Mouse (Mus musculus) gastrocnemius, adult 18-20 months (tissue): Measurements from ENCODE around the gene Slc26a10. TPM values are rescaled to one million over a fixed set of nuclear protein-coding genes. Genes with fewer than 3 reads are reported as not detected.
"Not testable (repeated sequence)": the region's sequence is repeated elsewhere in the genome, so short reads cannot be mapped to it uniquely, and the experiment has no call there.

Experiments used
- DNase-seq: peaks from one replicate; pipeline ENCODE4 v3.0.0; 2021; ENCODE audit warnings: low spot score
- total RNA-seq, 2 experiments: library from RNA; stranded (reverse); gene quantifications; 2 replicates each; pipeline ENCODE4 v1.2.3; 2021

Gene Slc26a10
- total RNA-seq, 2 experiments from 2014 or later, result 1.6 to 2.9 TPM

DNA sequence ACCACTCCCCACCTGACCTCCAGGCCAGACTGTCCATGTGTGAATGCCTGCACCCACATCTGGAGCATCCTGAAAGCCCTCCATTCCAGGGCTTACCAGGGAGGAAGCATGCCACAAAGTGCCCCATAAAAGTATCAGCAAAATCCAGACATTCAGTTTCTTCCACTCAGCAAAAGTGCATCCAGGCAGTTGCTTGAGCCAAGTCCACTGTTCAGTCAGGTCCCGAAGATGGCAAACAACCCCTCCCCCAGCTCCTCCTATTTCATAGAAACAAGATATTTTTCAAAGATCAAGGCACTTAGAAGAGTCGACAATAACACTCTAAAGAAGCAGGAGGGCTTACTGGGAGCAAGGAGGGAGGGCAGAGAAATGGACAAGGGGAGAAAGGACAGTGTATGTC lies 18.0 kb upstream of the Slc26a10 start:
- DNase-seq, result no peak

DNA sequence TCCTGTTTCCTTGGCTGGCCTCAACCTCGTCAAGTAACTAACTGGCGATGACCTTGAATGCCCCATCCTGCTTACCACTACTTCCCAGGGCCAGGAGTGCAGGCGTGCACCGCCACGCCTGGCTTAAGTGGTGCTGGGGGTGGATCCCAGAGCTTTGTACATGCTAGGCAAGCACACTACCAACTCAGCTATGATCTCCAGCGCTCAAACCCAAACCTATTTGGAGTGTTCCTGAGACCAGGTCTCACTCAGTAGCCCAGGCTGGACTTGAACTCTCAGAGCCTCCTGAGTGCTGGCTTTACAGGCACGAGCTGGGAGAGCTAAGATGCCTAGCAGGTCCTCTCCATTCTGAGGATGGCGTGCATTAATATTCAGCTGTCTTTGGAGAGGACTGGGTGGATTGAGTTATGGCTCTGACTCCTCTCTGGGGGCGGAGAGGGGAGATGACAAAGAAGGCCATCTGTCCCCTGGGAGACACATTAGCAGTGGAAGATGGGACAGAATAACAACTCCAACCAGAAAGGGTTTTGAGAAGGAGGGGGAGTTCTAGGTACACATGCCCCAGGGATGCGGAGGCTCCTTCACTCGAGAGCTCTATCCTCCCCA lies 17.2 kb upstream of the Slc26a10 start:
- no peak for DNase-seq

DNA sequence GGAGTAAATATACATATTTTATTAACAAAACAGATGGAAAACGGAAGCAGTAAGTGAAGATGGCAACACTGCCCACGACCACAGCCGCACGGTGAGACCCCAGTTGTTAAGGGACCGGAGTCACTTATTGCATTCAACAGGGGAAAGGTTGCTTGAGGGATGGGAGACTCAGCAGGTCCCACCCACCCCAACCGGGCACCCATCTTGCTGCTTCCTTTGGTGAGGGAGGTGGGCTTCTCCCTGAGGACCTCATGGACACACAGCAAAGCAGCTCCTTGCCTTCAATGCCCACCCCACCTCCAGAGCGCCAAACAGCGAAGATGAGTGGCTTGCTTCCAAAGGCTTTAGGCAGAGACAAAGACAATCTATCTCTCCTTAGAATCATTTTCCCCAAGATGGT lies 16.7 kb upstream of the Slc26a10 start:
- DNase-seq, result no peak

DNA sequence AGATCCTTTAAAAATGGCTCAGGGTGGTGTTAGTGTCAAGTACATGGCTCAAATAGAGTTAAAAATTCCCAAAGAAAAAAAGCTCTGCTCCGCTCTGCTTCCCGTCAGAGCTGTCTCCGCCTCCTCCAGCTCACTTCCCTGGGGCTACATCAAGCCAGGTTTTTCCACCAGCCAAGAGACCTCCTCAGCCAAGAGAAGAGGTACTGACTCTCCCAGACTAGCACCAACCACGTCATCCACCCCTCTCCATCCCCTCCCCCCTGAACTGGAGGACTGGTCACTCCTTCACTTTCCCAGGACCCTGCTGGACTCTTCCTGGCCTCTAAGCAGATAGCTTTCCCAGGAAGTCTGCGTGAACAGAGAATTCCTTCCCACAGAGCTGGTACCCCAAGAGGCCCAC lies 15.9 kb upstream of the Slc26a10 start:
- DNase-seq, result peak; percentile 74

DNA sequence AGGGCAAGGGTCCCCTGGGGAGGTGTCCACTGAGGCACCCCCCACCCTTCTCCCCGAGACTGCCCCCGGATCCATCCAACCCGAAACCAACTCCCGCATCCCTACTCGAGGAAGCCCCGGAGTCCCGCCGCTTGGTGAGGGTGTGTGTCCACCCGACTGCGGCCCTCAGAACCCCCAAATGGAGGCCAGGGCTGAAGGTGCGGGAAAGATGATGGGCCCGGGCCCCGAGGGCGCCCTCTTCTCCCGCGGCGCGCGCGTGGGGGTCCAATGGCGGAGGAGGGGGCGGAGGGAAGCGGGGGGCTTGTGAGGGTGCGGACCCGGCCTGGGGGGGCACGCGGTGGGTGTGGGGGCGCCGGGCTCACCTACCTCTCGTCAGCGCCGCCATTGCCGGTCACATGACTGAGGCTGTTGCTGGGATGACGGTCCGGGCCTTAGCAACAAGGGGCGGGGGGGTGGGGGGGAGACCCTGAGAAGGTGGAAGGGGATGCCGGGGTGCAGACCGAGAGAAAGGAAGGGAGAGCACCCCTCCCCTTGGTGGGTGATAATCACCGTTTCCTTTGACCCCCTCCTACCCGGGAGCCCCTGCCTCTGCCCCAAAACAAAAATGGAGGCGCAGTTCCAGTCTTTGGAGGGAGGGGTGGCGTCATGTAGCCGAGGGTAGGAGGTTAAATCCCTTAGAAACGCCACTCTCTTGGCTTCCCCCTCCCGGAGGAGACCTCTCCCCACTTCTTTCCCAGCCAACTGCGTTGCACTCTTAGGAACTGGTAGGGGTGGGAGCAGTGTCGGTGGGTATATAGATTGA lies 15.1 kb upstream of the Slc26a10 start, which contains the start of gene Dtx3:
Gene Dtx3, minus strand, starts transcription at position 401 of the 802 bp plus-strand sequence.
- DNase-seq, result no peak

DNA sequence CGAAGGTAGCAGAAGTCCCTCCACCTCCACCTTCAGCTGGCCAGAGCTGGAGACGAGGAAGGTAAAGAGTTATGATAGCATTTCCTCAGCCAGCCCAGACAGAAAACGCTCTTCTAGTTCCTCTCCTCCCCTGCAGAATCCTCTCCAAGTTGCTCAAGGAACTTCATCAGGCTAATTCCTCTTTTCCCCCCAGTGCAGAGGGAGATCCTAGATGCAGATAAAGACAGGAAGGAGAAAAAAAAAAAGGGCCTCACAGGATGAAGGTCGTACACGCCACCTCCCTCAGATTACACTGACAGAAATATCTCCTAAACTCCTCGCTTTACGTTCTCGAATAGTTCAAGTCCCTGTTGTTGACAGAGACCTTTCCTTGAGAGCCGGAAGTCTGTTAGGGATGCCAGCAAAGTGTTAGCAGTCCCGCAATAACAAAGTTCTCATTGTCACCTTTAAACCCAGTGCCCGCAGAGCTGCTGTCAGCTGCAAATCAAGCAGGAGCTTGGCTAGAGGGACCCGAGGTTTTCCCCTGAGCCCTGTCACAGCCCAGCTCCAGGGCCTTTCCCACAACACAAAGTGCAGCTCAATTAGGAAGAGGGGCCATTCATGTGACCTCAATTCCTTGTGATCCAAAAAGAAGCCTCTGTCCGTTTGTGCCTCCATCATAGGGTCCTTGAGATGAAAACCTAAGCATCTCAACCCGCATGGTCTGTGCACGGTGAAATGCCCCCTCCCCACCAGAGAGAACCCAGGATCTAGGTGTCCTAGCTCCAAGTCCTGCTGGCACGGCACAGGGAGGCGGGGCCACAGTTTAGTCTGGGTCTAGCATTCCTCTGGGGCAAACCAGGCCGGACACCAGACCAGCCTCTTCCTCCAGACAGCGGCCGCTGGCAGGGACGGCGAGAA lies 14.2 kb upstream of the Slc26a10 start:
- DNase-seq, result peak; percentile 62

DNA sequence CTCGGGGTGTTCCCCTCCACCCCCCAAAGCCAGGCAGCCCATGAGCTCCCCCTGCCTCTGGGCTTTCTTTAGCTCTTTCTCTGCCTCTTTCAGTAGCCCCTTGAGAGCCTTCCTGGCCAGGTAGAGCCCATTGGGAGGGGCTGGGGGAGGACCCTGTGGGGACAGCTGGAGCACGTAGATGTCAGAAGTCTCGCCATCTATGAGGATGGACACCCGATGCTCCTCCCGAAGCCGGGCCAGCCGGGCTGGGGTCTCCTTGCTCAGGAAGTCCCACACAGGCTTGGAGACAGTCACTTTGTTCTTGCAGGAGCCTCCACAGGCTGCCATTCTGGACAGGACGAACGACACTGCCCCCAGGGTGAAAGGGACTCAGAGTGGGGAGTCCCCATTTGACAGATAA lies 12.6 kb upstream of the Slc26a10 start:
- no peak for DNase-seq

DNA sequence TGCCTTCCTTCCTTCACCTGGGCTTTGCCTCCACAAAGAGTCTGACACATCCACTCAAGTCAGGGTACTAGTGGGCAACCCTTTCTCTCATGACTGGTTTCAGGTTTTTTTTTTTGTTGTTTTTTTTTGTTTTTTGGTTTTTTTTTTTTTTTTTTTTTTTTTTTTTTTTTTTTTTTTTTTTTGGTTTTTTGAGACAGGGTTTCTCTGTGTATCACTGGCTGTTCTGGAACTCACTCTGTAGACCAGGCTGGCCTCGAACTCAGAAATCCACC lies 11.5 kb upstream of the Slc26a10 start:
- DNase-seq, result not testable (repeated sequence)

DNA sequence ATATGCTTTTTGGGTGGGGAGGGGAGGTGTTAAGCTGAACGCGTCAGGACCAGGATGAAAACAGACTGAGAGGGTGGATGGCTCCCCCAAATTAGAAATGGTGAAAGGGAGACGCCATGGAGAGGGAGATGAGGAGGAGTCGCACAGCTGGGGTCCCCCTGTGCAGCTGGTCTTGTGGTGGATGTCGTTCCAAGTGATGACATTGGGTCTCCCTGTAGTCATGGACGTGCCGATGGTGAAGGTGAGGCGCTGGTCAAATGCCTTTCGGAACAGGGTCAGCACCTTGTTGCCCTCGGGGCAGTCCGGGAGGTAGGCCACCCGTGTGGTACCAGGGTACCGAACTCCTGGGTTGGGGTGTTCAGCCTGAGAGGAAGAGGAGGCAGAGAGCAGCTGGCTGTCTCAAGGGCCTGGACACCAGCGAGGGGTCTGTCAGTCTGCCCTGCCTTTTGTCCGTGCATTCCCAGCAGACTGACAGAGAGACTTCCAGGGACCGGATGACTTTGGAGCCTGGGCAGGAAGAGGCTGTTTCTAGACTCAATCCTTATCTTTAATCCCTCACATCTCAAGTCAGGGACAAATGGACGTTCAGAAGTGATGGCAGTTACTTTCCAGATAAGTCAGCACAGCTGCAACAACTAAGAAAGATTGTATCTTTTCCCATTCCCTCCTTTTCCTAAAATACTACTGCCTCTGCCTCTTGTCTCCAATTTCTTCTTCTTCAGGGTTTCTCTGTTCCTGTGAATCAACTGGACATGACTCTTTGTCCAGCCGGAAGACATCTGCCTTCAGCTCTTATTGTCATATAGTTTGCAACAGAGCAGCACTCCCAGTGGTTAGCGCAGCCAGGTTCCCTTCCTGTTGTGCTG lies 11.0 kb upstream of the Slc26a10 start:
- DNase-seq, result no peak

DNA sequence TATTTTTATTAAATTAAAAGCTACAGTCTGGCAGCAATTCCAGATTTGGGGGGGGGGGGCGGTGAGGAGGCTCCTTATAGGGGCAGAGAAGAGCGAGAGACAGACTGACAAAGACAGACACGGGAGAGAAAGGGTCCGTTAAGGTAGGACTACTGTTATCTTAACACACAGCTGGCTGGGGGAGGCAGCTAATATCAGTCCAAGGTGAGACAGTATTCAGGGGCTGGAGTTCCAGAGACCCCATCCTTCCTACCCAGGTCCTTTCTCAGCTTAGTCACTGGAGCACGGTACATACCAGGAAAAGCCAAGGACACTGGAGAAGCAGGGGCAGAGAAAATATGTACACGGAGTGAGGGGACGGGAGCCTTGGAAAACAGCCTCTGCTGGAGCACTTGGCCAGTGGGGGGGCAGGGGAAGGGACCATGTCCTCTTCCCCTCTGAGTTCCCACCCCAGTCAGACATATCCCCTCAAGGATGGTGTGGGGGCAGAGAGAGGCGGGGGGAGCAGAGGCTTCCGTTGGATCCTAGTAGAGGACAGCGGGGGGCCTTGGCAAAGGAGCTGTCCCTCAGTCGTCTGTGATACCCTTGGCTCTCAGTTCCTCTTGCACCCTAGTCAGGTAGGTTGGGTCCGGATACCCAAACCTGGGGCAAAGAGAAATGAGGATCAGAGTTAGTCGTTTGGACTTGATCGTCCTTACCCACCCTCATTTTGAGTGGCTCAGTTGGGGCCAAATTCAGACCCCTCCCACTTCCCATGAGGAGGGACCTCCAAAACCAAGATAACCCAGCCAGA lies 10.1 kb upstream of the Slc26a10 start:
- DNase-seq, result no peak

DNA sequence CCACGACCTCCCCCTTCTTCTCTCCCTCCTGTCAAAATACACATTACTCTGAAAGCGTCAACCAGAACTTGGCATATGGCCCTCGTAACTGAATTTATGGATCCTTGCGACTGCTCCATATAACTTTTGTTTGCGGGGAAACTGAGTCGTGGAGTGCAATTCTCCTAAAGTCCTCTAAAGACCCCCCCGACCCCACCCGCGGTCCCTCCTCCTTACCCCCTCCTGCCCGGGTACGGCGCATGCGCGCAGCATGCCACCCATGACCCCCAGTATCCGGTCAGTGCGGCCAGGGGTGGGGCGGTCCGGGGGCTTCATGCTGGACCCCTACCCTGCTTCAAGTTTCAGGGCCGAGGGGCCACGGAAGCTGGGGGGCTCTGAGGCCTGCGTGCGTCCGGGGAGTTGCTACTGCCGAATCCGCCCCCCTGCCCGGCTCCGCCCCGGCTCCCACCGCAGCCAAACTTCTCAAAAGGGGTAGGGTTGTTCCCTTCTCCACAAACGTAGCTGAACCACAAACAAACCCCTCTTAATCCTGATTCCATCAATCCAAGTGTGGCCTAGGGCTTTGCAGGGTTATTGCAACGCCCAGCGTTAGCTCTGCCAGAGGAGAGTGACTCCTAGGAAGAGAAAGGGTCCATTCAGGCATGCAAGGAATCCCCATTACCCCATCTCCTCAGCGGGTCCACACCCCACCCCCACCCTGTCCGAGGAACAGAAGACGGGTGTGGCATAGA lies 9.4 kb upstream of the Slc26a10 start, which contains the start of gene Arhgef25:
Gene Arhgef25, minus strand, starts transcription at position 433 of the 731 bp plus-strand sequence.
- DNase-seq, result peak; percentile 59

DNA sequence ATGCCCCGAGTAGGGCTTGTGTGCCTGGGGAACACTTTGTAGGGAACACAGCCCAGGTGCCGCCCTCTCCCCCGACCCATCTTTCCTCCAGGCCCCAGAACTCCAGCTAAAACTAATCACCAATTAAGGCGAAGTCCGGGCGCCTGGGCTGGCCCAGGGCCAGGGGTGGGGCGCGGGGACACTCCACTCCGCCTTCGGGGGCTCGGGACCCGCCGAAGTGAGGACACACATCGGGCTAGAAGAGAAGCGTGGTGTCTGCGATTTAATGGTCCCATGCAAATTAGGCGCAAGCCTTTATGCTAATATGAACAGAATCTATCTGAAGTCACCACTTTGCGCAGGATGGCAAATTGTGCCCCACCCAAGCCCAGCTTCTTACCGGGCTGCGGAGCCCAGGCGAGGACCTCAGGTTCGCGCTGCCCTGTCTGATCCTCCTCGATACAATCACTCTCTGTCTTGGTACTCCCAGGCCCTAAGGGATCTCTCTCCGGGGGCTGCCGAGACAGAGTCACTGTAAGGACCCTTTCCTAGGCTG lies 8.7 kb upstream of the Slc26a10 start:
- peak; percentile 44 for DNase-seq

DNA sequence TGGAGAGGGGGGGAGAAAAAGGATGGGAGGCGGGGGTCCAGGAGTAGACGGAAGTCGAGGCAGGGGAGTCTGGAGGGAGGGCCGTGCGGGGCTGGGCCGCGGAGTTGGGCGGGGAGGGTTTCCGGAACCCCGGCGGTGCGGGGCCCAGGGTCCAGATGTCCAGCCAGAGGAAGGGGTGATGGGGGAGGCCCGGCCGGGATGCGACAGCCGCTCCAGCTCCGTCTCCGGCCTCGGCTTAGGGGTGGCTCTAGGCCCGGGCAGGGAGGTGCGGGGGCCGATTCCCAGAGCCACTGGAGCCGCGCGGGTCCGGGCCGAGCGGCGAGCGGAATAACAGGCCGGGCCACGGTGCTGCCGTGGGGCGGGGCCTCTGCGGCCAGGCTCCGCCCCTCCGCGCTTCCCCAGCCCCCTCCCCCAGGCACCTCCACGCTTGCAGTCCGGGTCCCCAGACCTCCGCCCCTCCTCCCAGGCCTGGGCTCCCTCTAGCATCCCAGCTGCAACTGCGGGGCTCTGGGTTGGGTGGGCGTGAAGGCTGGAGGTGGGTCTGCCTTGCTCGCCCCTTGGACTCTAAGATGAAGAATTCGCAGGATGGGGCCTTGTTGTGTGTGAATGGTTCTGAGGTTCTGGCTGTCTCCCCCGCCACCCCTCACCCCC lies 8.1 kb upstream of the Slc26a10 start:
- peak; percentile 44 for DNase-seq

DNA sequence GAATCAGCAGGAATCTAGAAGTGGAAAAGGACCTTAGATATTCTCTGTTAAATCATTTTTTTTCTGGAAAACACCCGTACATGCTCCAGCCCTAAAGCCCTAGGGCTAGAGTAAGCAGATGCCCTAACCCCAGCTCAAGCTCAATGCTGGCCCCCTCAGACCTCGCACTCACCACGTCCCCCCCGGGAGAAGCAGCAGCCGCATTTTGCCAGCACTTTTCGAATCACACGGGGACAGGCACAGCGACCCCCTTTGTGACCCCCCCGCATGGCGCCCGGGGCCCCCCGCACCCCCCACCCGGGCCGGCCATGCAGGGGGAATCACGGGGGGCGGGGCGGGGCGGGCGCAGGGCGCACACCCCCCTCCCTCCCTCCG lies 7.6 kb upstream of the Slc26a10 start:
- DNase-seq, result no peak

DNA sequence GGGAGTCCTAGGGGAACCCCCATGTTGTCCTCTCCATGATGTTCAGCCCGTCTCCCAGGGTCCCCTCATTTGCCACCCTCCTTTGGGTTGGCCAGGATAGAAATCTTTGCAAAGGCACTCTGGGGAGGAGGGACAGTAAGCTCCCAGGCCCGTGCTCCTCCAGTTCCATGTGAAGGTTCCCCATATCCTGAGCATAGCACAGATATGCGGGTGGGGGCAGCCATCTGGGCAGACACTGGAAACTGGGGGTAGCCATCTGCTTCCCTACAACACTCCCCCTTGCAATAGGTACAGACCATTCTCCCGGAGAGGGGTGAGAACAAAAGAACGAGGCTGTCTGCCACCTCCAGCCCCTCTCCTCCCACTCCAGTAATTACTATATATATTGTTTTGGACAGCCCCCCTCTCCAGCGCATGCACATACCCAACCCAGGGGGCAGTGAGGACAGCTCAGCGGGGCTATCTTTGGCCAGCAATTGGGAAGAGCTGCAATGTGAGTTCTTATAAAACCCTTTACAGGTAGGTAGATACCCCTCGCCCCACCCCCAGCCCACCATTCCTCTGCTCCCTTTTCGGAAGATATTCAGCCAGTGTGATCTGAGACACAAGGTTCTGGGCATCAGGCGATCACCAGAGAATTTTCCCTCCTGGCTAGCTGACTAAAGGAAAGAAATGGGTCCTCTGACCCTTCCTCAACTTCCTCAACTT lies 7.1 kb upstream of the Slc26a10 start:
- no peak for DNase-seq

DNA sequence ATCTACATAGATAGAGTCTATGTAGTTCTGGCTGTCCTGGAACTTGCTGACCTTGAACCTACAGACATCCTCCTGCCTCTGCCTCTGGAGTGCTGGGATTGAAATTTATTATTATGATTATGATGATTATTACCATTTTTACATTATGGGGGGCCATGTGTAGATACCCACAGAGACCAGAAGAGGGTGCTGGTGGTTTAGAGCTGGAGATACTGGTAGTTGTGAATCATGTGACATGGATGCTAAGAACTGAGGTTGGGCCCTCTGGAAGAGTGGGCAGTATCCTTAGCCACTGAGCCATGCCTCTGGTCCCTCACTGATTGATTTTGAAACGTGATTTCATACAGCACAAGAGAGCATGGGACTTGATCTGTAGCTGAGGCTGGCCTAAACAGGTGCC lies 6.0 kb upstream of the Slc26a10 start:
- DNase-seq, result no peak

DNA sequence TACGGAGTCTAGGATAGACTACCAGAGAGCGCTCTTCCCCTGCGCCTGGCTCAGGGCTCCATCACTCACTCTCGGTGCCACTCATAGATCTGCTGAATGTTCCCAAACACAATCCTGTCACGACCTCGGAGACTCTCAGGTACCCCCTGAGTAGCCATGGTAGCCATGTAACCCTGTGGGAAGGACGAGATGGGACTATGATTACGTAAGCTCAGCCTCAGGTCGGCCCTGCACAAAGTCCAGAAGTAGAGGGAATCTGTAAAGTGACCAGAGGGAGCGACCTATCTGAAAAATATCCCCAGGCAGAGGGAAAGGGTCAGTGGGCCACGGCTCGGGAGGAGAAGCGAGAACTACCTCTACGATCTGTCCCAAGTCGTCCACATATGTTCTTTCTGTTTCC lies 5.1 kb upstream of the Slc26a10 start:
- no peak for DNase-seq

DNA sequence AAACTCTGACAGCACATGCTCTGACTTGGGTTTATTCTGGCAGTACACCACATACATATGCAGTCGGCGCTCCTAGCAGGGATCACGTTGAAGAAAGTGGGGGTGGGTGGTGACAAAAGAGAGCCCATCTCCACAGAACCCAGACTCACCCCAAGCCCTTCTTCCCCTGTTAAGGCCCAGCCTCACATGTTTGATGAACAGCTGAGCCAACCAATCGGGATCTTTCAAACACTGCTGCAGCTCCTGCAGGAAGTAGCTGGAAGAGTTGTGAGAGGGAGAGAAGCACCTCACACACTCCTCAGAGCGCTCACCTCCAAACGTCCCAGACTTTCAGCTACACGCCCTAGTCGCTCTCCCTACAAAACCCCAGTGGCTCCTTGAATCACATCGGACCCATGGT lies 4.7 kb upstream of the Slc26a10 start:
- no peak for DNase-seq
